8 mouse cellular contexts compared by ENCODE assay signal in genomic region chr2:70825371-70826051, GRCm38 (mm10). TPM values are rescaled to one million over a fixed set of nuclear protein-coding genes. Genes with fewer than 3 reads are reported as not detected.
A peak's percentile ranks its signal among the peaks of the same experiment; 100 is the strongest.
DNase-seq lines count a peak whose midpoint lies in the region; ATAC-seq lines count a peak whose summit lies in the region.

TSS of gene Tlk1 (minus strand) at chr2:70825728.

- H3K9me3 ChIP-seq in embryonic facial prominence, embryonic 12.5 days: no peaks in the 10 kb centered on the region
- no peaks in the 10 kb centered on the region for H3K9me3 ChIP-seq in liver, embryonic 11.5 days (ENCODE audit: control insufficient read depth, low read length)

- peak within 1 kb of the TSS; percentile 58 for H3K4me2 ChIP-seq in embryonic facial prominence, embryonic 12.5 days (replicated peaks)
- H3K4me2 ChIP-seq in liver, embryonic 11.5 days: peak within 1 kb of the TSS; percentile 78

- peak within 1 kb of the TSS; percentile 97 for H3K9ac ChIP-seq in embryonic facial prominence, embryonic 12.5 days
- H3K9ac ChIP-seq in liver, embryonic 11.5 days (ENCODE audit: low read depth, low read length): peak within 1 kb of the TSS; percentile 99

- H3K4me3 ChIP-seq in embryonic facial prominence, embryonic 12.5 days: peak within 1 kb of the TSS; percentile 82
- peak within 1 kb of the TSS; percentile 97 for H3K4me3 ChIP-seq in liver, embryonic 11.5 days (ENCODE audit: low read depth, low read length)

- WGBS in embryonic facial prominence, embryonic 12.5 days: under 1% methylated on average over 69 of the region's 118 CpGs
- 2% methylated on average over 83 of the region's 118 CpGs for WGBS in liver, embryonic 11.5 days

- no peaks in the 10 kb centered on the region for H3K36me3 ChIP-seq in embryonic facial prominence, embryonic 12.5 days
- no peaks in the 10 kb centered on the region for H3K36me3 ChIP-seq in liver, embryonic 11.5 days (ENCODE audit: control insufficient read depth, insufficient read depth, low read length)
- H3K36me3 ChIP-seq in splenic B cell, adult 2 months (ENCODE audit: control insufficient read depth, insufficient read depth, low read length, poor library complexity, severe bottlenecking): no peaks in the 10 kb centered on the region

- H3K27ac ChIP-seq in embryonic facial prominence, embryonic 12.5 days: peak within 1 kb of the TSS; percentile 100
- peak within 1 kb of the TSS; percentile 100 for H3K27ac ChIP-seq in liver, embryonic 11.5 days (ENCODE audit: low read depth, low read length)

- H3K27me3 ChIP-seq in embryonic facial prominence, embryonic 12.5 days: no peaks in the 10 kb centered on the region
- no peaks in the 10 kb centered on the region for H3K27me3 ChIP-seq in liver, embryonic 11.5 days (replicated peaks; ENCODE audit: control insufficient read depth, insufficient read depth, low read length)
- H3K27me3 ChIP-seq in splenic B cell, adult 2 months (ENCODE audit: control insufficient read depth, insufficient read depth, low read length, poor library complexity, severe bottlenecking): no peaks in the 10 kb centered on the region

- ATAC-seq in embryonic facial prominence, embryonic 12.5 days (ENCODE audit: insufficient number of reproducible peaks, insufficient read depth, low FRiP score, low TSS enrichment): peak; percentile 79
- ATAC-seq in liver, embryonic 11.5 days (replicated peaks; ENCODE audit: low FRiP score): peak; percentile 79

- peak; percentile 78 for DNase-seq in 416B (ENCODE audit: low read depth)
- DNase-seq in adrenal gland, postnatal 36 days: peak; percentile 85 to 93
- DNase-seq in heart, adult 9 months (ENCODE audit: low spot score in 2 of 2): peak; percentile 46 to 47
- peak; percentile 75 for DNase-seq in kidney, adult 9 months
- peak; percentile 85 for DNase-seq in liver, embryonic 11.5 days (ENCODE audit: low spot score)
- peak; percentile 89 for DNase-seq in naive thymus-derived CD4-positive, alpha-beta T cell, adult 2 months (ENCODE audit: low read depth)
- peak; percentile 90 for DNase-seq in splenic B cell, adult 2 months (ENCODE audit: low read depth, low spot score)

- H3K4me1 ChIP-seq in embryonic facial prominence, embryonic 12.5 days: peaks cover 8% of the 10 kb centered on the region
- peaks cover 37% of the 10 kb centered on the region for H3K4me1 ChIP-seq in liver, embryonic 11.5 days (replicated peaks; ENCODE audit: control insufficient read depth, insufficient read depth, low read length)

RNA-seq across cellular contexts. Expression of gene Tlk1, which starts in this region (rescaled TPM):
- 10 to 100 TPM; 48.2 to 64.3 TPM for total RNA-seq in adrenal gland, postnatal 36 days (2021)
- 40.2 and 47.7 TPM in 2 replicates for polyA plus RNA-seq in embryonic facial prominence, embryonic 12.5 days (2016; fragmentation: Nextera tagmentation; extraction: Ambion mirVana)
- polyA plus RNA-seq in liver, embryonic 11.5 days (2014; fragmentation: Nextera tagmentation; extraction: Ambion mirVana): 52.2 and 54.7 TPM in 2 replicates

Comparison
In these comparisons a context has a peak if more than half of its experiments do, and no peak if none do; other contexts are left out.
1. Peak in every context shown above with its lines: DNase-seq, ATAC-seq, H3K4me3 ChIP-seq and H3K27ac ChIP-seq.